Mouse (Mus musculus) liver, adult (tissue): Measurements from ENCODE around the gene Wbp4.

Source experiments
- GATA4 ChIP-seq: IDR thresholded peaks from 2 replicates; pipeline ENCODE4 v1.6.1; 2014; ENCODE audit warnings: mild to moderate bottlenecking, low read length; ENCODE audit not compliant: insufficient replicate concordance

Gene Wbp4

DNA sequence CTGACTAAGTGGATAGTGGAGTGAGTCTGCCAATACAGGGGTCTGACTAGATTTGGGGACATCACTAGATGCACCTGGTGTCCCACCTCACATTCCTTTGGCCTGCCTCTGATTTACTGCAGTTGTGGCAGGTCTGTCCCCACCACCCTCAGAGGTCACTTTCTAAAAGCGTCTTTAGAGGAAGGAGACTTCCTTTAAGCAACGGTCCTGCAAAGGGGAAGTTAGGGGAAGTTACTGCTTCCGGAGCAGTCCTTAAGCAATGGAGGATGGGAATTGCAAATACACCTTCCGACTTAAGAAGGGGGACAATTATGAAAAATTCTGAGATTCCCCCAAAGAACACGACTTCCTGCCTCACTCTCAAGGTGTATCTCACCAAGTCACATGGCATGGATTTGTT lies 39.9 kb downstream of the Wbp4 start:
- TF ChIP-seq GATA4: no peak

DNA sequence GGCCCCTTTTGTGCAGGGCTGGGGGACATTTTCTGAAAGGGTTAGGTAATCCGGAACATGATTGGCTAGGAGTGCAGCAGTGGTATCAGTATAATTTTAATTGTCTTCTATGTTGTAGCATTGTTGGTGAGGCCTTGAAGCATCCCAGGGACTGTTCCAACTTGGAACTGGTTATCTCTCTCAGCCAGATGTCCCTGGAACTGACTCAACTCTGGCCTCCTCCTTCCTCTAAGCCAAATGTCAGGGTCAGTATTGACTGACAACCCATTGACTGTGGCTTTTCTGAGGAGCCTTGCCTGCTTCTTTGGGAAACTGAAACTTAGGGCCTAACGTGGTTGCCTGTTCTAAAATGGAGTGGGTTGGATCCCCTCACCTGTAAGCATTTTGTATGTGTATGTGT lies 40.7 kb downstream of the Wbp4 start:
- TF ChIP-seq GATA4: no peak

DNA sequence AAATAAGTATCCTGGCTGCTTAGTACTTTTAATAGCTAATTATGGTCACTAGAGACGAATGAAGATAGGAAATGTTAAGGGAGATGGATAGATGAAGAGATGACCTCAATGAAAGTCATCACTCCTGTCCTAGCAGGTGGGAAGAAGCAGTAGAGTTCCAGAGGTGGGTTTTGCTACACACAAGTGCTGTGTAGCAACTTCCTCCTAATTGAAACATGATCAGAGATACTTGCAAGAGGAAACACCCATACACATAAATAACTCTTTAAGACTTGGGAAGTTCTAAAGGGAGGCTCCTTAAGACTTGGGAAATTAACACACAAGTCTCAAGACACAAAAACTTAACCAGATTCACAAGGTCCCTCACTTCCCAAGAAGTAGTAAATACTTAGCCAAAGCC lies 47.3 kb downstream of the Wbp4 start:
- no peak for TF ChIP-seq GATA4

DNA sequence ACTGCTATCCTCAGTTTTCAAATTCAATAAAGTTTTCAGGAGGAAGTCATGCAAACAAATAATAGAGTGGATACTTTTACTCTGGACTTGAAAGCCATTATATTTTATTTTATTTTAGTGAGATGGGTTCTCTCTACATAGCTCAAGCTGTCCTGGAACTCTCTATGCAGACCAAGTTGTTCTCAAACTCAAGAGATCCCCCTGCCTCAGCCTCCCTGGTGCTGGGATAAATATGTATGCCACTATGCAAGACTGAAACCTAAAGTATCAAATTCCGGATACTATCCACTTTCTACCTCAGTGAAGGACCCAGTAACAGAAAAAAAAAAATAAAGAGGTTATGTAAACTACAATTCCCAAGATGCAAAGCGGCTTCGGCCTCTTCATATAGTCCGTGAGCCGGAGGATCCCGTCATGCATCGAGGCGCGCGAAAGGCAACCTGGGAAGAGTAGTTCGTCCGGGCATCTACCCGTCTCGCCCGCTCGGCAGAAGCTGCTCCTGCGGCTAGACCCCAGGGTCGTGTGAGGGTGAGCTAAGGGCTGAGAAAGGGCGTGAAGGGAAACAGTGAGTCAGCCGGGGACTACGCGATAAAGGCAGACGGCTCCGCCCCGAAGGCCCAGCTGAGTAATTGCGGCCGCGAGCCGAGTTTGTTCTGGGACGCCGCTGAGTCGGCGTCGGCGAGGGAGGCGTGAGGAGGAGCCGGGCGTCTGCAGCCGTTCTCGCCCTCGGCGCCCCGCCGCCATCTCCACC lies 55.2 kb downstream of the Wbp4 start, which contains the start of gene Kbtbd7:
Gene Kbtbd7 (plus strand): TSS at position 533 of the 751 bp plus-strand sequence.
- peak; percentile 88; the same call in 1 of the 2 replicates for TF ChIP-seq GATA4

DNA sequence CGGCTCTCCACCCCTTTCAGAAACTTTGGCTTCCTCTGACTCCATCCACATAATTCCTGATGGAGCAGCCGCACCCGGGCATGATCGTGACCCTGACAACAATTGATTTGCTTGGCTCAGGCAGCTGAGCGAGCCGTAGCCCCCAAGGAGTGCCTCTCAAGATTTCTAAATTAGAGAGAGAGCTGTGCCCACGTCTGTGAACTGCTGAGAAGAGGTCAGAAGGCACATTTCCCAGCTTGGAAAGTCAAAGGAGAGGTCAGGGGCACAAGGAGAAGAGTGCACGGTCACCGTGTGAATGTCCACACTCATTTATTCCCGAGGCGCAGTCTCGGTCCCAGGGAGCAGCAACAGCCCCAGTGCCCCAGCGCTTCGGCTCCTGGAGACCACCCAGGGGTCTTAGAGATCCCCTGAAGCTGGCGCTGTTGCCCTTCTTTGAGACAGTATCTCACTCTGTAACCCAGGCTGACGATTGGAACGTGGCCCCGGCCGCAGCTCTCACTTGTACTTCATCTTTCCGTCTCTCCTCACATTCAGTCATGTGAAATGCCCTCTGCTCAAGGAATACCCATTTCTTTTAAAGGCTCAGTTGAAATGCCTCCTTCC lies 61.1 kb downstream of the Wbp4 start:
- TF ChIP-seq GATA4: no peak

DNA sequence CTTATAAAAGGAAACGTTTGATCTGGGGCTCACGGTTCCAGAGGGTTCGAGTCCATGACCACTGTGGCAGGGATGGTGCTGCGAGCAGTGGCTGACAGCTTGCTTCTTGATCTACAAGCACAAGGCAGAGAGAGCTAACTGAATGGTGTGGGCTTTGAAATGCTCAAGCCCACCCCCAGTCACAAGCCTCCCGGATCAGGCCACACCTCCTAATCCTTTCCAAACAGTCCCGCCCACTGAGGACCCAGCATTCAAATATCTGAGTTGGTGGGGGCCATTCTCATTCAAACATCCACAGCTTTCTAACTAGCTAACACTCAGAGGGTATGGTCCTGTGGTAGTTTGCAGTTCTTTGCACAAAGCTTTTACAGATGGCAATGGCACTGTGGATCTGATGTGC lies 68.2 kb downstream of the Wbp4 start:
- no peak for TF ChIP-seq GATA4

DNA sequence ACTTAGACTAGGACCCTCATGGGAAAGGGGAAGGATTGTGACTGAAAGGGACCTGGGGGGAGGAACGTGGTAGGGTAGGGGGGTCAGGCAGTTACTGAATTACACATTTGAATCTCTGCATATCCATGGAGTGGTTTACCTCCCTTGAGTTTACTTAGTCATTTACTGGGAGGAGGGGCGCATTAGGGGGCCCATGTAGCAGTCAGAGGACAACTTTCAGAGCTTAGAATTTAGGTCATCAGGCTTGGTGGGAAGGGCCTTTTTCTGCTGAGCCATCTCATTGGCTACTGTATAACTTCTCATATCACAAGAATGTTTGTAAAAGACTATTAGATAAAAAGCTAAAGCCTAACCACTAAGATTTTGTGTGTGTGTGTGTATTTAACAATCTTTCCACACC lies 70.7 kb downstream of the Wbp4 start:
- TF ChIP-seq GATA4: no peak
